Mouse (Mus musculus) CD4-positive helper T cell, adult 2 months (primary cell): Measurements from ENCODE around the gene Pgrmc2.

Experiments used
- DNase-seq: peaks from one replicate; pipeline ENCODE4 v3.0.0-alpha.2; 2012; ENCODE audit warnings: low read depth, missing footprints, low spot score

The Pgrmc2 gene

DNA sequence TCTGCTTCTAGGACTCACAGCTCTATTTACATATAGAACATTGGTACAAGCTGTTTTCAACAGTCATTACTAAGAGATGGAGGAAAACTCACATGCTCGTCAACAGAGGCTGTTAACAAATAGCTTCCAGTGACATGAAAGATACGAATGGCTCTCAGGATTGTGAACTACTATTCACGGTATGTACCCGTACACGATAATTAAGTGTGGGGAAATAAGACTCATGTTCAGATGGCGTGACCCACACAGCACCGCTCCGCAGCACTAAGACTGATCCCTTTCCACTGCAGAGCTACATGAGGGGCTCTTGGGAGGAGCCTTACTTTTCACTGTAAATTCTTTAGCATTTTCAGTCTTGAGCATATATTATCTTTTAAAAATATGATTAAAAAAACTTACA, 7.5 kb downstream of the Pgrmc2 start:
- no peak for DNase-seq

DNA sequence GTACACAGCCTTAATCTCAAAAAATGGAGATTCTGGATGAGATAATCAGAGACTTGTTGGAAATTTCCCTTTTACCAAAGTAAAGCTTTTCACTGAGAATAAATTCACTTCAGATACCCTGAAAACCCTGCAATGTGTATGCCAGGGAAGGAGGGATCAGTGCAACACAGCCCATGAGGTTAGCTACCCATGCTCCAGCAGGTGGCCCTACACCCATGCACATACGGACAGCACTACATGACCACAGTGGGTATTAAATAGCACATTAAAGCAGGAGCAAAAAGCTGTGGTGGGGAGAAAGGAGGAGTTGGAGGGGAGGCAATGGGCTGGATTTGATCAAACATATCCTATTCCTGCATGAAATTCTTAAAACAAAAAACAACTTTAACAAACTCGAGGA, 12.3 kb downstream of the Pgrmc2 start:
- DNase-seq: no peak

DNA sequence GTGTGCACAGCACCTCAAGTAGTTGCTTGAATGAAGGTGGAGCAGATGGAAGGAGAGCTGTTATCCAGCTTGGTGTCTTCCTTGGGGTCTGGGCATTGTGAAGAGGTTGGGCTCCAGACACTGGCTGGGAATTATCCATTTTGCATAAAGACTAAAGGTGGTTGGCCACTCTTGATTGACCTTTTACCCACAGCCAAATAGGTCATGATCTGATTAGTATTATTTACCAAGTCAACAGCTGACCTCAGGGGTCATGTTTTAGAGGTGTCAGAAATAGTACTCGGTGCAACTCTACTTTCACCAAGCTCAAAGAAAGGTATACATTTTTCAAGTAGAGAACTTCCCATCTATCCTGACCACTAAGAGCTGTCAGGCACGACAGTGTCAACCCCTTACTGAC, 17.5 kb downstream of the Pgrmc2 start:
- no peak for DNase-seq

DNA sequence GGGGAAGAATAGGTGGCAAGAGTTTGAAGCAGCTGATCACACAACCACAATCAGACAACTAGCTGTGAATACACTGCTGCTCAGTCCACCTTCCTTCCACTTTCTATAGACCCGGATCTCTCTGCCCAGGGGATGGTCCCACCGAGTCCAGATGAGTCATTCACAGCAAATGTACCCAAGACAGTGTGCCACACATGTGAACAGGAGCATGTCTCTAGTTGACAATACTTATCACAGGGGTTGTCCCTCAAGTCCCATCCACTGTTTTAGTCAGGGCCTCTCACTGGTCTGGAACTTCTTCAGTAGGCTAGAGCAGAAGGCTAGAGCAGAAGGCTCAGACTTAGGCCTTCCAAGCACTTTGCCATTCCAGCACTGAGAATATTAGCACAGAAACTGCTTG, 20.1 kb downstream of the Pgrmc2 start:
- DNase-seq: no peak

DNA sequence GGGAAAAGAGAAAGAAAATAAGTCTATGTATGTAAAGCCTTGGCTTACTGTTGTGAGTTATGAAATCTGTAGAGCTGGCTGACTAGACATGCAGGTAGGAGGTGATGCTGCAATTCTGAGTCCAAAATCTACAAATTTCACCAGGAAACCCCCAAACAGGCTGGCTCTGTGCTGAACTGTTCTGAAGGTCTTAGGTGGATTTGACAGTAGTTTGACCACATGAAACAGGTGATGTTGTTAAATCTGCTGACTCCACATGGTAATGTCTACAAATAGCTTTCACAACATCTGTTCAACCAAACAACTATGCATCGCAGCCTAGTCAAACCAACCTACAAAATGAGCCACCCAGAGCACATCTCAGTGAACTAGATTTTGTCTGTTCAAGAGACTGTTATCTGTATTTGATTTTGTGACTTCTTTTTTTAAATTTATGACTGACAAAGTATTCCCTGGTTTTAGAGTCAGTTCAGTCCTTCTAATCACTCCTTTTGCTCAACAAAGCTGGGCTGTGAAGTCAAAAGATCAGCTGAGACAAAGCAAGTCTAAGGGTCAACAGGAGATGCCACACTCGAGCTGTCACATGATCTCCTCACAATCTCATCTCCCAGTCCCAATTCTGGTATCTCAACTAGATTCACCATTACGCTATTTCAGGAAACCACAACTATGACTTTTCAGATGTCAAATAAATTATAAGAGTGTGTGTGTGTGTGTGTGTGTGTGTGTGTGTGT, 20.8 kb downstream of the Pgrmc2 start:
- no peak for DNase-seq

DNA sequence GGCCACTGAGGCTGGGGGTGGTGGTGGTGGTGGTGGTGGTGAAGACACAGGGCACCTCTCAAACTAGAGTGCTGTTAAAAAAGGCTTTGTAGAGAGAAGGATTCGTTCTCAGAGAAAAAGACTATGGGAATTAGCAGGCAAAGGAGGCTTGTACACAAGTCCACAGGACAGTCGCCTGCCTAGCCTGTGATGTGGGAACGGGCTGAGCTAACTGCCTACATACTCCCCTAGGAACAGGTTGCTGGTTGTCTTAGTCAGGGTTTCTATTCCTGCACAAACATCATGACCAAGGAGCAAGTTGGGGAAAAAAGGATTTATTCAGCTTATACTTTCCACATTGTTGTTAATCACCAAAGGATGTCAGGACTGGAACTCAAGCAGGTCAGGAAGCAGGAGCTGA, 23.6 kb downstream of the Pgrmc2 start:
- DNase-seq: no peak

DNA sequence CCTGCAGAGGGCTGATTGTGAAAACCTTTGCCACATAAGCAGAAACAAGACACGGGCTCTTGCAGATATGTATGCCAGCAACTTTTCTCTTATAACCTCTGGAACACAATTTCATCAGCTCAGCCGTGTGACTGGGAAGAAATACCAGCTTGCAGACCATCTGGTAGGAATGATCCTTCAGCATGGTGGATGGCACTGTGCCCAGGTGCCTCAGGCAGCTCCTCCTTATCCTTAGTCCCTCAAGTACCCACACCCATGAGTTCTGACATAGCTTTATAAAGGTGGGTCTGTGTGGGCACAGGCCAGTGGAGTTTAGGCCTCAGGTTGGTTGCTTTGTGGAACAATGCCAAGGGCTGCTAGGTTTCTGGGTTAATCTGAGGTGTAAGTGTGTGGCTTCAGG, 24.5 kb downstream of the Pgrmc2 start:
- DNase-seq: no peak

DNA sequence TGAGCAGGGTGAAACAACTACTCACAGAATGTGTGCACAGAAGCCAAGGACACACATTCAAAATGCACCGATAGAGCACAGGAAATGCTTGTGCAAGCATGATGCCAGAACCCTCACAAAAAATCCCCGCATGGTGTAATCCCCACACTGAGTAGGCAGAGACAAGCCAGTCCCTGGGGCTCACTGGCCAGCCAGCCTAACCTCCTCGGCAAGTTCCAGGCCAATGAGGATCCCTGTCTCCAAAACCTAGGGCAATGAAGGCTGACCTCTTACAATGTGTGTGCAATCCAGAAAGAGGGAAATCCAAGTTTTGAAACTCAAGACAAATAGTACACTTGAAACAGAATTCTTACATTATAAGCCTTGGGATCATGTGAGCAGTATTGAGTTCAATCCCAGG, 29.5 kb downstream of the Pgrmc2 start:
- DNase-seq: no peak

DNA sequence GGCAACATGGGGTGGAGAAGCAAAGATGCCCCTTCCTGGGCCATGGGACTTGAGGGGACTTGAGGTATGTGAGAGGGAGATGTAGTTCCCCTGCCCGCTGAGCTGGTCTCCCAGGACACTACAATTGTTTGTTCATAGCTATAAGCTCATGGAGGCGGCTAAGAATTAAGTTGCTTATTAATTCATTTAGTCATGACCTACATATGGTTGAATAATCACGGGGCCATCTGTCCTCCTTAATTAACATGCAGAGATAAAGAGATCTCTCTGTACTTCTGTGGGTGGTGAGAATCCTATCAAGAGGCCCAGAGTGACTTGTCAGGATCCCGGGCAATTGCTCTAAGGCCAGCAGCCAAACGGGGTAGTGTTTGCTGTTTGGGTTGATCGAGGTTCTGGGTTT, 35.0 kb downstream of the Pgrmc2 start:
- DNase-seq: no peak

DNA sequence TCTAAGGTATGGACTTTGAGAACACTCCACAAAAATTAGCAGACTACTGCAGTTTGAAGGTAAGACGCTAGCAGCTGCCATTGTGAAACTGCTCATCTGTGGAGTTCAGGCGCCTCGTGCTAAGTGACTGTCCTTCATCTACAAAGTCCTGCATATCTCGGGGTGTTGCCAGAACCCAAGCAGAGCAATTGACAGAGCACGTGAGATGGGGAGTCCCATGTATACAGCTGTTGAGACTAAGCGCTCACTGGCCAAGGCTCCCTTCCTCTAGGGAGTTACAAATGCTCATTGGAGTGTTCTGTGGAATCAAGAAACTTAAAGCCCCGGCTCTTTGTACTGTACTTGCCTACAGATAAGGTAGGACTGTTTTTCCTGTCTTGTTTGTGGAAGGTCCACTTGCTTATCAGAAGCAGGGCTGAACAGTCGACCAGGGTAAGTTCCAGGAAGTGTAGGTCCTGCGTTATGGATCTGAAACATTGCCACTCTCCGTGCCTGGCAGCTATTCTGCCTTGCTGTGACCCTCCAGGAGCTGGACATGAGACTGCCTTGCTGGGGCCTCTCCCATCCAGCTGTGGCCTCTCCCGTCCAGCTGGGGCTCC, 39.0 kb downstream of the Pgrmc2 start:
- DNase-seq: no peak

DNA sequence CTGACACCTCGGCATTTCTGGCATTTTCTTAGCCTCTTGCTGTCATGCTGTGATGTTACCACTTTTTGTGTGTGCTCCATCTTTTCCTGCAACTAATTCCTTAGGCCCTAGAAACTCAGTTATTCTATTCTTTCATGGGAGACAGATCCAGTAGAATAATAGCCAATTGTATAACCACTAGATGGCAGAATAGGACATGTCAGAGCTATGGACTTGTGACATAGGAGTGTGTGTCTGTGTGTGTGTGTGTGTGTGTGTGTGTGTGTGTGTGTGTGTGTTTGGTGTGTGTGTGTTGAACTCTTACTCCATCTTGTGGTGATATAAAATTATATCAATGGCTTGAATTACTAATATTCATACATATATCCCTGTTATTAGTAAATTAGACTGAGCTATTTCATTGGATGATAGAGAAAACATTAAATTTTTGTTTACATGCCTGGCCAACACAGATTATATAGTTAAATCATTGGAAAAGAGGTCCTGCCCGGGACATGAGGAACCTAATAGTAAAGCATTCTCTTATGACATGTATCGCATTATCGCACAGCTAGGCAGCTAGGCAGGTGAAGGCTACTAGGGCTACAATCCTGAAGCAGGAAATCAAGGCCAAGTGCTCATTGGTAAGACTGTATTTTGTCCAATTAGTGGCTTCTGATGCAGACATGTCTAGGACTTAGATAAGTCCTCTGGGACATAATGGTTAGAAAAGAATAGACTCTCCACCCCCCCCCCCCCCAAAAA, 40.5 kb downstream of the Pgrmc2 start:
- peak; percentile 62 for DNase-seq

DNA sequence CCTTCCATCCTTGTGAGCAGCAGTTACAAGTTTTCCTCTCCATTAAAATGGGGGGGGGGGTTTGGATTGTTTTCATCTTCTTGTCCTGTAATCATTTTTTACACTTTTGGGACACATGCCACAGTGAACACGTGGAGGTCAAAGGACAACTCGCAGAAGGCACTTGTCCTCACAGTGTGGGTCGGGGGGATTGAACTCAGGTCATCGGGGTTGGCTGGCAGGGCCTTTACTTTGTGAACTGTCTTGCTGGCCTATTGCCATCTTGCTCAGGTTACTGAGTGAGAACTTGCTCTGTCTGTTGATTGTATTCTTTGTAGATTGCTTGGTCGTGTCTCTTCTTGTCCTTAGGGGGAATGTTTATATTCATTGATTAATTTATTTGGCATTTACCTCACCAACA, 41.6 kb downstream of the Pgrmc2 start:
- no peak for DNase-seq

DNA sequence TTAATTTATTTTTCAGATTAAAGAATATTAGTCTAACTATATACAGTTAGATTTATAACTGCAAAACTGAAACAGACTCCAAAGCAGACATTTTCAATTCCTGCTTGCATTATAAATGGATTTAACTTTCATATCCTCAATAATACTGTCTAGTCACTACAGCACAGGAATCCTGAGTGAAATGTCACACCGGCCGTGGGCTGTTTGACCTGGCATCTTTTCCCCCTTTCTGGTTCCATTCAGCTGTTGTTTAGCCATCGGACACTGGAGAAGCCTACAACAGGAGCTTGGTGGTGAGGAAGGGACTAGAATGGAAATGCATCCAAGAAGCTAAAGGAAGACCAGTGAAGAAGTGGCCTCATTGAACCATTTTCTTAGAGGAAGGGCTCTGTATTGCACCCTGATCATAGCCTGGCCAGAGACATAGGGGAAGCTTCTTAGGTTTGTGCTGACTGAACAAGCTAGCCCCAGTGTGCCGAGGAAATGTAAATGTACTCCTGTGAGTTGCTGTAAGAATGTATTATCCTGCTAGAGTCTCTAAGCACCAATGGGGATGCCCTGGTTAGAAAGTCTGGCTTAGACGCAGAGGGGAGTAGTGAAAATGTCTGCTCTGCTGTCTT, 44.4 kb downstream of the Pgrmc2 start:
- DNase-seq: no peak

DNA sequence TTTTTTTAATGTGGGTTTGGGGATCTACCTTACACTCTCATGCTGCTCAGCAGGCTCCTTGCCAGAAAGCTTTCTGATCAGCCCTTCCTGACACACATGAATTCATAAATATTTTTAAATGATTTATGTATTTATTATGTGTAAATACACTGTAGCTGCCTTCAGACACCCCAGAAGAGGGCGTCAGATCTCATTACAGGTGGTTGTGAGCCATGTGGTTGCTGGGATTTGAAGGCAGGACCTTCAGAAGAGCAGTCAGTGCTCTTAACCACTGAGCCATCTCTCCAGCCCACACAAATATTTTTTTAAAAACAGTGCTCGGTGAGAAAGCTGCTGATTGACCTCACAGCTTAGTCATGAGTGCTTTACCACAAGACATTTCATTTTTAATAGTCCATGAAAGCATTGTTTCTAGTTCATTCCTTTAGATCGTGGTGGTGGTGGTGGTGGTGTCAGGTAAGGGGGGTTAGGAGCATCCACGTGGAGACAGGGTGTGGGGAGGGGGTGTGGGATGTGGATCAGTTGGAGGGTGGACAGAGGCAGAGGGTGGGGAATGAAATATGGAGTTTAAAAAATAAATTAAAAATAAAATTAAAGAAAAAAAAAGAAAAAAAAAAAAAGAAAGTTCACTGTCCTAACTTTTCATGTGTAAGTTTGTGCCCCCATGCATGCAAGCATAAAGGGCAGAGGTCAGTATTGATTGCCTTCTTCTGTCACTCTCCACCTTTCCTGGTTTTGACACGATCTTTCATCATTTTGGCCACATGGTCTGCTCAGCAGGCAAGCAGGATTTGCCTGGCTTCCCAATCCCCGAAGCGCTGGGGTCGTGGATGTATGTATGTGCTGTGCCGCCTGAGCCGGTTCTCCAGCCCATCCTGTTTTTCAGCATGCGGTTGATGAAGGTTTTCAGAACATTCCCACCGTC, 51.3 kb downstream of the Pgrmc2 start:
- peak; percentile 5 for DNase-seq

DNA sequence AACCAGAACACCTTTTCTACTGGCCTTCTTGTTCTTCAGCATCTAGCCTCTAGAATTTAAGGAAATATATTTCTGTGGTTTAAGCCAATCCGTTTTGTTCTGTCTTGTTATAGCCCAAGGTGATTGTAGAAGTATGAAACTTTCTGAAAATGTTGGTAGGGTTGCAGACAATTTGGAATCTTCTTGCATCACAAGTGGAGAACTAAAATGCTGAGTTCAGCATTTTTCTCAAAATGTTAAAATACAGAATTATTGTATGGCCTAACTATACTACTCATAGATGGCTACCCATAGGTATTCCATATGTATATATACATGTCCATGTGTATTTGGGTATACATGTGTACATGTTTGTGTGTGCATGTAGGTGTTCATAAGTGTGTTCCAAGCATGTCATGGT, 52.1 kb downstream of the Pgrmc2 start:
- no peak for DNase-seq

DNA sequence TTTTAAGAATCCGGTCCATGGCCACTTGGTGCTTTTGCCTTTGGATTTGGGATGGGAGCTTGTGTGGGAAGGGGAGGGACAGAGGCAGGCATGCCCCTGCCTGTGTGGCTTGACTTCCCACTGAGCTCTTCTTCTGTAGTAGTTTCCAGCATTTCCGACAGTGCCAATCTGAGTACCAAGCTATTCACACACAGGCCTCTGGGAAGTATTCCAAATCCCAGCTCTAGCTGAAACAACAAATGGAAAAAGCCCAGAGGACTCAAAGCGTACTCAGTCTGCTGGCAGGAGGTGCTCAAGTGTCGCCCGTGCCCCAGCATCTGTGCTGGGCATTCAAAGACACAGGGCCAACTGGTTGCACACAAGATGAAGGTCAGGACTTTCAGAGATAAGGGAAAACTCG, 60.9 kb downstream of the Pgrmc2 start:
- no peak for DNase-seq

DNA sequence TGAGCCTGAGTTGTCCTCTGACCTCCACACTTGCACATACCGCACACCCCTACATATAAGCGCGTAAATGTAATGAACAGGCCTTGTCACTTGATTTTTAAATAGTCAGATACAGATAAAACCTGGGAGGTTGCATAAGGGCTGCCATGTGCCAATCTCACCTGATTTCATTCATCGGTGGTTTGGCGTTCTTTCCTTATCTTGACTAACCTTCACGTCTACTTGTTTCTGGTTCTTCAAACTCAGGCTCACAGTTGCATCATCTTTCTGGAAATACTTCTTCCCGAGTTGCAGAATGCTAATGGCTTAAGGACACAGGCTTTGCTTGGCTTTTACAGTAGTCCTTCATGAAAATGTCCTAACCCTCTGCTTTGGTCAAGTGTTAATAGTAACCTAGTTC, 62.2 kb downstream of the Pgrmc2 start:
- DNase-seq: no peak

DNA sequence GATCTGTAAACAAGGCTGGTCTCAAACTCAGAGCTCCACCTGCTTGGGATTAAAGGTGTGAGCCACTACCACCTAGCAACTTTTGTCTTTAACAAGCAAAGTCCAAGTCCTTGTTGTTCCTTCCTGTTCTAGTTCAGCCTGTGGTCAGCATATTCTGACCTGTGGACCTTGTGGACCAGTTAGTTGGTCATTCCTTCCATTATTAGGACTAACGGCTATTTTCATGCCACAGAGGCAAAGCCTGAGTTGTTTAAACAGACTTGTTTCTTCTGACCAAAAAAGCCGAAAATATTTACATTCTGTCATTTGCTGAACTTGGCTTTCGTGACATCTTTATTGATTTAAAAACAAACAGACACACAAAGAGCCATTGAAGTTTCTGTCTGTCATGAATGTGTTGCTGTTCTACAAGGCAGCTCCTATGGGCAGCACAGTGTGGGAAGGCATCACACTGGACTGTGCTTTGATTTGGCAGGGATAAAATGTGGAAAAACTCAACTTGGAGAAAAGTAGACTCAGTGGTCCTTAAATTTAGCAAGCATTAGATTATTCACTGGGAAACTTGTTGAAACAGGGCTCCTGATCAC, 64.7 kb downstream of the Pgrmc2 start:
- no peak for DNase-seq
